Mouse (Mus musculus) testis, adult 2 months (tissue): Measurements from ENCODE around the gene 2310022A10Rik. TPM values are rescaled to one million over a fixed set of nuclear protein-coding genes. Genes with fewer than 3 reads are reported as not detected.

Source experiments
- H3K27ac ChIP-seq: fragments of 200-500 bp; 2 replicates; pipeline ENCODE4 v1.5.1; 2012; ENCODE audit warnings: low read depth, low read length; ENCODE audit not compliant: control insufficient read depth, insufficient read depth
- H3K27me3 ChIP-seq: fragments of 200-500 bp; 2 replicates; pipeline ENCODE4 v1.6.1; 2012; ENCODE audit warnings: mild to moderate bottlenecking, low read length, moderate library complexity; ENCODE audit not compliant: control insufficient read depth, insufficient read depth
- H3K36me3 ChIP-seq: fragments of 200-500 bp; 2 replicates; pipeline ENCODE4 v1.6.1; 2012; ENCODE audit warnings: mild to moderate bottlenecking, low read length; ENCODE audit not compliant: control insufficient read depth, insufficient read depth
- H3K4me1 ChIP-seq: fragments of 200-500 bp; 2 replicates; pipeline ENCODE4 v1.6.1; 2012; ENCODE audit warnings: low read length; ENCODE audit not compliant: control insufficient read depth, insufficient read depth
- H3K4me3 ChIP-seq: fragments of 200-500 bp; 2 replicates; pipeline ENCODE4 v1.5.1; 2012; ENCODE audit warnings: low read depth, mild to moderate bottlenecking, low read length, moderate library complexity, mixed read lengths; ENCODE audit not compliant: control insufficient read depth
- CTCF ChIP-seq: fragments of 200-500 bp; IDR thresholded peaks from 2 replicates; pipeline ENCODE4 v1.5.1; 2012; ENCODE audit warnings: low read depth, mild to moderate bottlenecking, inconsistent platforms, low read length, moderate library complexity; ENCODE audit not compliant: control insufficient read depth, insufficient read depth, insufficient replicate concordance
- POLR2A ChIP-seq: fragments of 200-500 bp; IDR thresholded peaks from 2 replicates; pipeline ENCODE4 v1.6.1; 2012; ENCODE audit warnings: low read depth, mild to moderate bottlenecking, inconsistent platforms, low read length, moderate library complexity; ENCODE audit not compliant: control insufficient read depth
- polyA plus RNA-seq: library from polyadenylated mRNA; depleted of rRNA; stranded (reverse); fragments of >200 nt; gene quantifications from 2 replicates; pipeline ENCODE4 v1.2.3, GENCODE M21; 2012

2310022A10Rik gene
- polyA plus RNA-seq, 1 experiment, result 27.6 TPM

DNA sequence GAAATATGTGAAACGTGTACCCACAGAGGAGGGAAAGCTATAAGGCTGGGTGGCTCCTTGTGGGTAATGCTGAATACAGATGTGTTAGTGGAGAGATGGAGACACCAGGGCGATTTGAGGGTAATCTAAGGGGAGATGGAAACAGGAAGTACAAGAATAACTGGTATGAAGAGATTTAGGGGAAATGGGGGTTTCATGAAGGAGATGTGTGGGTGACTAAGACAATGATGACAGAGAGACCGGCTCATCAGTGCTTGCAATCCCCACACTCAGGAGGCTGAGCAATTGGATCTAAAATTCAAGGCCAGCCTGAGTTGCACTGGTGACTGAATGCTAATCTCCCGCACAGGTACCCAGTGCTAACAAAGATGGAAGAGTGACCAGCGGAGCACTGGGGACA, 963 bp upstream of the 2310022A10Rik start:
- H3K4me1 ChIP-seq, result peaks cover 3% of the 10 kb centered on the region; the same call in 1 of the 2 replicates
- no peak overlapping the region for H3K27ac ChIP-seq
- TF ChIP-seq CTCF, result no peak
- TF ChIP-seq POLR2A, result no peak

GRCm38 (mm10) chr7:27560291-27560887, 7.4 kb downstream of the 2310022A10Rik start:
- Histone ChIP-seq H3K4me3 (no peak overlapping the region), H3K27ac (0 out of 2 replicates have a peak overlapping the region, but pooled peaks have one; percentile 29), H3K27me3 (no peaks in the 10 kb centered on the region), H3K4me1 (peaks cover 7% of the 10 kb centered on the region), H3K36me3 (peaks cover 3% of the 10 kb centered on the region)
- TF ChIP-seq CTCF (no peak), POLR2A (no peak)

More for the DNA sequence above, 963 bp upstream of the 2310022A10Rik start:
- Histone ChIP-seq H3K4me3 (no peak overlapping the region), H3K36me3 (no peaks in the 10 kb centered on the region), H3K27me3 (no peaks in the 10 kb centered on the region)

GRCm38 (mm10) chr7:27560978-27561377, 7.9 kb downstream of the 2310022A10Rik start:
- no peaks in the 10 kb centered on the region for H3K27me3 ChIP-seq
- peaks cover 7% of the 10 kb centered on the region for H3K4me1 ChIP-seq
- TF ChIP-seq POLR2A (no peak), CTCF (no peak)
- H3K27ac ChIP-seq, result 0 out of 2 replicates have a peak overlapping the region, but pooled peaks have one; percentile 29
- peaks cover 4% of the 10 kb centered on the region for H3K36me3 ChIP-seq
- H3K4me3 ChIP-seq, result no peak overlapping the region

DNA sequence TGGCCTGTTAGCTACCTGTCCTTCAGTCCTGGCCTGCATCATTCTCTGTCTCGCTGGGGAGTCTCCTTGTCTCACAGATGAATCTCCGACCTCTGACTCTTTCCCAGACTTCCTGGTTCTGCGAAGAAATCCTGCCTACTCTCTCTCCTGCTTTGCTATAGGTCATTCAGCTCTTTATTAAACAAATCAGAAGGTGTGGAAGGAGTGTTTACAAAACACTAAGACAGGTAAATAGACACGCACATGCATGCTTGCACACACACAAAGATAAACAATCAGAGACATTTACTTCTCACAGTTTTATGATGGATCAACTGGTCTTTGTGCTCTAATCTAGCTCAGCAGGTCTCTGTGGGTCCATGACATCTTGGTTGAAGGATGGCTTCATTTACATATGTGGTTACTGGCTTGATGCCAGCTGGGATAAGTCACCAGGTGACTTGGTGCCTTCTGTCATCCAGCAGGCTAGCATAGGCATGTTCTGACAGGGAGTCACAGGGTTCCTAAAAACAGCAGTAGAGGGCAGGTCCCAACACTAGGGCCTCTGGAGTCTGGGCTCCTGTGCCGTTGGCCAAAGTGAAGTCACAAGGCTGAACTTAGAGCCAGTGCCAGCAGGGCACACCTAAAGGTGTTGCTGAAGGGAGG, 16.7 kb downstream of the 2310022A10Rik start:
- Histone ChIP-seq H3K4me1 (no peaks in the 10 kb centered on the region), H3K36me3 (peaks cover 7% of the 10 kb centered on the region), H3K4me3 (no peak overlapping the region), H3K27ac (no peak overlapping the region), H3K27me3 (no peaks in the 10 kb centered on the region)
- TF ChIP-seq CTCF (no peak), POLR2A (no peak)

GRCm38 (mm10) chr7:27572133-27572532, 19.1 kb downstream of the 2310022A10Rik start:
- Histone ChIP-seq H3K4me3 (no peak overlapping the region), H3K36me3 (peaks cover 3% of the 10 kb centered on the region), H3K27ac (no peak overlapping the region), H3K27me3 (no peaks in the 10 kb centered on the region), H3K4me1 (no peaks in the 10 kb centered on the region)
- TF ChIP-seq POLR2A, result no peak
- no peak for TF ChIP-seq CTCF

- no peaks in the 10 kb centered on the region for H3K27me3 ChIP-seq
- no peaks in the 10 kb centered on the region; the same call in 1 of the 2 replicates for H3K36me3 ChIP-seq
- TF ChIP-seq POLR2A (no peak), CTCF (no peak)
- H3K4me3 ChIP-seq, result no peak overlapping the region
- H3K4me1 ChIP-seq, result no peaks in the 10 kb centered on the region
- H3K27ac ChIP-seq, result no peak overlapping the region
Measured at GRCm38 (mm10) chr7:27574124-27574880, 21.3 kb downstream of the 2310022A10Rik start.

- Histone ChIP-seq H3K36me3 (no peaks in the 10 kb centered on the region; the same call in 1 of the 2 replicates), H3K4me1 (no peaks in the 10 kb centered on the region), H3K27me3 (no peaks in the 10 kb centered on the region), H3K27ac (no peak overlapping the region), H3K4me3 (no peak overlapping the region)
- TF ChIP-seq CTCF (no peak), POLR2A (no peak)
Measured at GRCm38 (mm10) chr7:27576914-27577313, 23.9 kb downstream of the 2310022A10Rik start.
